Mouse (Mus musculus) kidney, embryonic 14.5 days (tissue): Measurements from ENCODE around the gene Galnt2. TPM values are rescaled to one million over a fixed set of nuclear protein-coding genes. Genes with fewer than 3 reads are reported as not detected.

Experiments used
- ATAC-seq: fragments of 200-750 bp; cut with Nextera tagmentation; 2 replicates; pipeline ENCODE4 v1.8.0; 2017; ENCODE audit warnings: moderate number of reproducible peaks, mild to moderate bottlenecking, moderate TSS enrichment, moderate library complexity; ENCODE audit not compliant: low FRiP score, low TSS enrichment
- H3K27ac ChIP-seq: fragments of 300-500 bp; sonication (generic); 2 replicates; pipeline ENCODE4 v1.5.1; 2014; ENCODE audit warnings: low read depth, mild to moderate bottlenecking, low read length, moderate library complexity, mixed read lengths
- H3K27me3 ChIP-seq: fragments of 300-500 bp; sonication (generic); 2 replicates; pipeline ENCODE4 v1.6.1; 2014; ENCODE audit warnings: mild to moderate bottlenecking, low read length; ENCODE audit not compliant: control insufficient read depth, insufficient read depth
- H3K36me3 ChIP-seq: fragments of 300-500 bp; sonication (generic); 2 replicates; pipeline ENCODE4 v1.6.1; 2014; ENCODE audit warnings: low read length, mixed read lengths; ENCODE audit not compliant: control insufficient read depth, insufficient read depth
- H3K4me1 ChIP-seq: fragments of 300-500 bp; sonication (generic); 2 replicates; pipeline ENCODE4 v1.6.1; 2014; ENCODE audit warnings: low read length, mixed read lengths; ENCODE audit not compliant: control insufficient read depth, insufficient read depth
- H3K4me2 ChIP-seq: fragments of 300-500 bp; sonication (generic); replicated peaks from 2 replicates; pipeline ENCODE4 v1.6.1; 2014; ENCODE audit warnings: low read depth, mild to moderate bottlenecking, low read length
- H3K4me3 ChIP-seq: fragments of 300-500 bp; sonication (generic); 2 replicates; pipeline ENCODE4 v1.5.1; 2014; ENCODE audit warnings: mild to moderate bottlenecking, low read length
- H3K9ac ChIP-seq: fragments of 300-500 bp; sonication (generic); 2 replicates; pipeline ENCODE4 v1.6.1; 2014; ENCODE audit warnings: low read depth, mild to moderate bottlenecking, low read length, moderate library complexity
- H3K9me3 ChIP-seq: fragments of 300-500 bp; sonication (generic); 2 replicates; pipeline ENCODE4 v1.6.1; 2016; ENCODE audit warnings: low read length; ENCODE audit not compliant: control insufficient read depth
- WGBS: fragments of 180-500 bp; shearing (Covaris S2); extraction: QIAGEN DNeasy Blood & Tissue Kit; methylation state at CpG from one replicate; pipeline ENCODE4 v1.1.7; 2014; 5-methylcytosine and 5-hydroxymethylcytosine counted together
- polyA plus RNA-seq: library from polyadenylated mRNA; unstranded; fragments of >200 nt; fragmentation: Nextera tagmentation; extraction: Ambion mirVana; gene quantifications from 2 replicates; pipeline ENCODE4 v1.2.1, GENCODE M21; 2014

Gene Galnt2
- polyA plus RNA-seq, 1 experiment from 2014 or later: 57.7 TPM

DNA sequence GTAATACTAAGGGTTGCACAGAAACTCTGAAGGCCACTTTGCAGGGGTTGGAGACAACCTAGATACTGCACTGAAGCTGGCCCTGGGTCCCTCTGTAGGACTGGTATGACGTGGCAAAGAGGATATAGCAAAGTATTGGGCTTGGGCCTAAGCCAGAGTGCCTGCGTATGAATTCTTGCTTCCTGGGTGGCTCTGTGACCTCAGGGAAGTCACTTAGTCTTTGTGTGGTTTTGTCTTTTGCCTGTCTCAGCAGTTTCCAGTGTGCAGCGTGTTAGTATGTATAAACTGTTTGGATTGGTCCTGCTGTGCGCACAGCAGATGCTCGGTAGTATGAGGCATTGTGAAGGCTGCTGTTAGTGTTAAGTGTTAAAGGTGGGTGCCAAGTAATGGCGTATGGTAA is 11.0 kb downstream of the Galnt2 start:
- 89% methylated on average over 6 of the region's 6 CpGs for WGBS
- no peak for ATAC-seq
- H3K27me3 ChIP-seq: no peaks in the 10 kb centered on the region
- no peak overlapping the region for H3K4me2 ChIP-seq
- H3K4me1 ChIP-seq: peaks cover 20% of the 10 kb centered on the region
- peaks cover 4% of the 10 kb centered on the region; the same call in 1 of the 2 replicates for H3K9me3 ChIP-seq
- no peak overlapping the region for H3K9ac ChIP-seq
- H3K4me3 ChIP-seq: no peak overlapping the region
- H3K36me3 ChIP-seq: 0 out of 2 replicates have a peak, but pooled peaks cover 2% of the 10 kb centered on the region
- H3K27ac ChIP-seq: no peak overlapping the region

DNA sequence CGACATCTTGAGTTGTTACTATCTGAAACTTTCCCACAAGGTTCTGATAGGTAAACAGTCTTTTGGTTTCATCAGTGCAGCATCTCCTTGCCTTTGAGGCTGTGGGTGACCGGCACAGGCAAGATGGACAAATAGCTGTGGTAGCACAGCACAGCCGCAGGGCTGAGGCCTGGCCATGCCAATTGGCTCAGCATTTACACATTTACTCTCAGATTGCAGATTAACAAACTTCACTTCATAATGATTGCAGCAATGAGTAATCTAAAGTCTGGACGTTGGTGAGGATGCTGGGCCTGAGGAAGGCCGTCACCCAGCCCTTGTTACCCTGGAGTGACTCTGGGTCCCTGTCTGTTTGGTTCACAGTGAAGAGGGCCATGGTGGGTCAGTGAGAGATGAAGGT is 11.7 kb downstream of the Galnt2 start:
- ATAC-seq: no peak
- no peak overlapping the region for H3K27ac ChIP-seq

DNA sequence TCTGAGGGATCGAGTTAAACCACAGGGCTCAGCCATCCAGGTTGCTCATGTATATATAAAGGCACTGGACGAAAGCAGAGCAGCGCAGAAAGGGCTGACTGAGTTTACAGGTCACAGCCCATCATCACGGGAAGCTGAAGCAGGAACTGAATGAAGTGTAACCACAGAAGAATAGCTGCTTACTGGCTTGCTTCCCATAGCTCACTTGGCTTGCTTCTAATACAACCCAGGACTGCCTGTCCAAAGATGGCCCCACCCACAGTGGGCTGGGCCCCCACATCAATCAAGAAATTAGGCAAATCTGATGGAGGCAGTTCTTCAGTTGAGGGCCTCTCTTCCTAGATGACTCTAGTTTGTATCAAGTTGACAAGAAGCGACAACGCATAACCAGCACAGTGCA is 16.4 kb downstream of the Galnt2 start:
- Histone ChIP-seq H3K36me3 (no peaks in the 10 kb centered on the region), H3K27ac (no peak overlapping the region), H3K9ac (no peak overlapping the region), H3K4me1 (peaks cover 22% of the 10 kb centered on the region), H3K4me2 (no peak overlapping the region), H3K9me3 (peaks cover 4% of the 10 kb centered on the region; the same call in 1 of the 2 replicates), H3K27me3 (no peaks in the 10 kb centered on the region), H3K4me3 (no peak overlapping the region)
- ATAC-seq: no peak
- WGBS: 76% methylated on average over 6 of the region's 6 CpGs

More for the DNA sequence above, 11.7 kb downstream of the Galnt2 start:
- Histone ChIP-seq H3K4me3 (no peak overlapping the region), H3K4me1 (peaks cover 20% of the 10 kb centered on the region), H3K27me3 (no peaks in the 10 kb centered on the region), H3K4me2 (no peak overlapping the region), H3K36me3 (0 out of 2 replicates have a peak, but pooled peaks cover 2% of the 10 kb centered on the region), H3K9ac (no peak overlapping the region), H3K9me3 (peaks cover 4% of the 10 kb centered on the region; the same call in 1 of the 2 replicates)
- WGBS: 94% methylated on average over 5 of the region's 5 CpGs

DNA sequence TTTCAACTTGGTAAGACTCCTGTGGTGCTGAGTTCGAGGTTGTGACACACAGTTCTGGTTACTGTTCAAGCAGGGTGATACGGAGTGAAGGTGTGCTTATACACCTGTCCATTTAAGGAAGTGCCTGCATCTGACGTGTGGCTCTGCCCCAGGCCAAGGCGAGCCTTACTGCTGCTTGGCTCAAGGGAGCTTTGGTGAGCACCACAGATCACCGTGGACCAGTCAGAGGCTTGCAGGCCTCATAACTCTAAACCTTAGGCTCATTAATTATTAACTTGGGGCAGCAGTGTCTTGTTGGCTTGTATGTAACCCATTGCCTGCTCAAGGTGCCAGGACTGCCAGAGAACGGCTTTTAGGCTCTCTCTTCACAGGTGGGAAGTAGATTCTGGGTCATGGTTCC is 17.5 kb downstream of the Galnt2 start:
- H3K36me3 ChIP-seq: no peaks in the 10 kb centered on the region
- 77% methylated on average over 6 of the region's 6 CpGs for whole genome bisulfite sequencing
- no peak for ATAC-seq

DNA sequence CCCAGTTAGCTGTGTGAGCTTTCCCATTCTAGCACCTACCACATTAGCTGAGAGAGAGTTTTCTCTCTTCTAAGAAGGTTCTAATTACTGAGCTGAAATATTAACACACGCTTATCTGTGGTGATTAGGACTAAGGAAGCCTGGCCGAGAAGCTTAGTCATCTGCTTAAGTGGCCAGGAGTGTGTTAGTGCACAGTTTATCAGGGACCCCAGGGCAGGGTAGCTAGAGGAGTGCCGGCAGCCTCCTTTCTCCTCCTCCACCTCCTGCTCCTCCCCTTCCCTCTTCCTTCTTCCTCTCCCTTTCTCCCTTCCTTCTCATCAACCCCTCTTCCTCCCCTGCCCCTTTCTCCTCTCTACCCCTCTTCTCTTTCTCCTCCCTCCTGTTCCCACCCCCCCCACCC is 19.1 kb downstream of the Galnt2 start:
- H3K27ac ChIP-seq: peak overlapping the region; percentile 51; the same call in 1 of the 2 replicates
- H3K27me3 ChIP-seq: no peaks in the 10 kb centered on the region
- H3K9me3 ChIP-seq: no peaks in the 10 kb centered on the region
- WGBS: 11% methylated on average over 3 of the region's 3 CpGs
- no peak overlapping the region for H3K9ac ChIP-seq
- H3K4me1 ChIP-seq: peaks cover 22% of the 10 kb centered on the region
- 0 out of 2 replicates have a peak, but pooled peaks have one; percentile 41 for ATAC-seq
- H3K4me3 ChIP-seq: no peak overlapping the region
- H3K36me3 ChIP-seq: no peaks in the 10 kb centered on the region
- H3K4me2 ChIP-seq: no peak overlapping the region

More for the DNA sequence above, 17.5 kb downstream of the Galnt2 start:
- H3K4me3 ChIP-seq: no peak overlapping the region
- no peak overlapping the region for H3K4me2 ChIP-seq
- no peak overlapping the region for H3K9ac ChIP-seq
- peaks cover 22% of the 10 kb centered on the region for H3K4me1 ChIP-seq
- peaks cover 3% of the 10 kb centered on the region; the same call in 1 of the 2 replicates for H3K9me3 ChIP-seq
- H3K27ac ChIP-seq: no peak overlapping the region
- H3K27me3 ChIP-seq: no peaks in the 10 kb centered on the region

DNA sequence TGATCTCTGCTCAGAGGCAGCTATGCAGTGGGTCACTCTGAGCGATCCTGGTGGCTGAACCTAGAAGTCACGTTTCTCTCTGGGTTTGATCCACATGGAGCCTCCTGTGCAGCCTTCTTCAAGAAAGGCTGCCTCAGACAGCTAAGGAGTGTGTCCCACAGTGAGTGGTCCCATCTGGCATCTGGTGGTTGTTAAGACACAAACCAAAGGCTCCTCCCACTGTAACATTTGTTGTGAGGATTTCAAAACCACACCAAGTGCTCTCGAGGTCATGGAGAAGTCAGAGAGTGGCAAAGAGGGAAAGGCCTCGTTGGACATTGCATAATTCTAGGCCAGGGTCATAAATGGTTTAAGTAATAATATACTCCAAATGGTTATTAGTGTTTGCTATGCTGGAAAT is 19.6 kb downstream of the Galnt2 start:
- Histone ChIP-seq H3K9ac (peak overlapping the region; percentile 3; the same call in 1 of the 2 replicates), H3K4me1 (peaks cover 22% of the 10 kb centered on the region), H3K36me3 (no peaks in the 10 kb centered on the region), H3K27ac (no peak overlapping the region; the same call in 1 of the 2 replicates), H3K9me3 (no peaks in the 10 kb centered on the region), H3K4me3 (no peak overlapping the region), H3K4me2 (no peak overlapping the region), H3K27me3 (no peaks in the 10 kb centered on the region)
- 9% methylated on average over 4 of the region's 4 CpGs for WGBS
- peak; percentile 72 for ATAC-seq

DNA sequence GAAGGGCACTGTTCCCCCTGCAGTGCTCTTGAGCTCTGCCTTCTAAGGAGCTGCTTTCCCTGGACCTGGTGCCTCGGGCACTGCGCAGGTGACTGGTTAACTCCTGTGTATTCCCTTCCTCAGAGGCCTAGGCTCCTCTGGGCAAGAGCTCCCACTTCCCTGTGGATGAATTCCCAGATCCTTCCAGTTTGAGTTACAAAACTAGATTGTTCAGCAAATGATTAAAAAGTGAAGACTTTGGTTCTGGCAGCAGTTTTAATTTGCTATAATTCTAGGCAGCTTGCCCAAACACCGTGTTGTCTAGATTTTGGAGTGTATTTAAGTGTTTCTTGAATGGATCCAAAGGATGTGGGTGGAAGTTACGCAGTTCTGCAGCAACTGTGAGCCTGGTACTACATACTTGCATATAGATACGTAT is 21.4 kb downstream of the Galnt2 start:
- H3K4me1 ChIP-seq: peaks cover 26% of the 10 kb centered on the region
- H3K9me3 ChIP-seq: no peaks in the 10 kb centered on the region
- no peak overlapping the region for H3K4me2 ChIP-seq
- H3K4me3 ChIP-seq: no peak overlapping the region
- H3K9ac ChIP-seq: no peak overlapping the region
- no peak overlapping the region for H3K27ac ChIP-seq
- no peaks in the 10 kb centered on the region for H3K27me3 ChIP-seq
- 86% methylated on average over 5 of the region's 5 CpGs for WGBS
- no peaks in the 10 kb centered on the region for H3K36me3 ChIP-seq
- no peak for ATAC-seq

DNA sequence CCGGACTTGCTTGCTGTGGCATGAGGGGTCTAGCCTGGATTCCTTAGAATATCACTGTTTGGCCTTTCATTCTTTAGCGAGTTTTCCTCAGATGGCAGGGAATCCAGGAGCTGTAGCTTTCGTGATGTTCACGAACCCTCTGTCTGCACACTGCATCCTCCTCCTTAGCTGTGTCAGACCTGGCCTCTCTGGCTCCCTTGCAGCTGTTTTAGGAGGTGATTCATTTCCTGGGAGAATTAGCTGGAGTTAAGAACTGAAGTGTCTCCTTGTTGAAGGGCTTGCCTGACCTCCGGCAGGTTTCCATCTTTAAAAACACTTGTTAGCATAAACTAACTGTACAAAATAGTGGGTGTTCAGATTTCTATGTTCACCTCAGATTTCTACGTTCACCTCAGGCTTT is 22.7 kb downstream of the Galnt2 start:
- Histone ChIP-seq H3K36me3 (no peaks in the 10 kb centered on the region), H3K27ac (no peak overlapping the region), H3K4me1 (peaks cover 23% of the 10 kb centered on the region), H3K9me3 (no peaks in the 10 kb centered on the region), H3K27me3 (no peaks in the 10 kb centered on the region), H3K9ac (no peak overlapping the region), H3K4me3 (no peak overlapping the region), H3K4me2 (no peak overlapping the region)
- WGBS: 84% methylated on average over 6 of the region's 6 CpGs
- ATAC-seq: no peak

DNA sequence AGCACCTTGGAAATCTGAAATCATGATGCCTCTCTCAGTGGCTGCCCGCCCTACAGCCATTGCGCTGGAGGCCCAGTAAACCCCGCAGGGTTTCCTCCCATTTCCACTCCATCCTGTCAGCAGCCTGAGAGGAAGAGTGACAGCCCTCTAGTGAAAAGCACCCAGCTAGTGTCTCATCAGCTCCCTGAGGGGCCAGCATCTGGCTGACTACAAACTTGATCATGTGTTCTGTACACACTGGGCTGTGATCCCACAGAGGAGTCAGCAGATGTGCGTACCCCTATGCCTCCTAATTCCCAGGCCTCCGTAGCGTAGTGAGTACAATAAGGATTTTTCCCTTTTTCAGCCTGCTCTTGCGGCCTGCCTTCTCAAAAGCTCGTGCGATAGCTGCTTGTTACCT is 25.6 kb downstream of the Galnt2 start:
- H3K4me3 ChIP-seq: no peak overlapping the region
- no peak overlapping the region for H3K9ac ChIP-seq
- no peaks in the 10 kb centered on the region for H3K9me3 ChIP-seq
- H3K4me1 ChIP-seq: peaks cover 6% of the 10 kb centered on the region; the same call in 1 of the 2 replicates
- no peak overlapping the region for H3K27ac ChIP-seq
- H3K27me3 ChIP-seq: no peaks in the 10 kb centered on the region
- H3K4me2 ChIP-seq: no peak overlapping the region
- WGBS: 81% methylated on average over 9 of the region's 9 CpGs
- H3K36me3 ChIP-seq: no peaks in the 10 kb centered on the region
- no peak for ATAC-seq
